Mouse (Mus musculus) layer of hippocampus, postnatal 14 days (tissue): ENCODE data around the gene Notch2. TPM values are rescaled to one million over a fixed set of nuclear protein-coding genes. Genes with fewer than 3 reads are reported as not detected.

Experiments used
- DNase-seq, 2 experiments: peaks; one replicate each; pipeline ENCODE4 v3.0.0; 2021 to 2022; ENCODE audit warnings: low spot score in 2 of 2, mixed read lengths in 1 of 2
- total RNA-seq, 2 experiments: library from RNA; stranded (reverse); gene quantifications; 2 replicates each; pipeline ENCODE4 v1.2.3; 2021

The Notch2 gene
- total RNA-seq, 2 experiments from 2014 or later: 27.4 to 31.3 TPM

DNA sequence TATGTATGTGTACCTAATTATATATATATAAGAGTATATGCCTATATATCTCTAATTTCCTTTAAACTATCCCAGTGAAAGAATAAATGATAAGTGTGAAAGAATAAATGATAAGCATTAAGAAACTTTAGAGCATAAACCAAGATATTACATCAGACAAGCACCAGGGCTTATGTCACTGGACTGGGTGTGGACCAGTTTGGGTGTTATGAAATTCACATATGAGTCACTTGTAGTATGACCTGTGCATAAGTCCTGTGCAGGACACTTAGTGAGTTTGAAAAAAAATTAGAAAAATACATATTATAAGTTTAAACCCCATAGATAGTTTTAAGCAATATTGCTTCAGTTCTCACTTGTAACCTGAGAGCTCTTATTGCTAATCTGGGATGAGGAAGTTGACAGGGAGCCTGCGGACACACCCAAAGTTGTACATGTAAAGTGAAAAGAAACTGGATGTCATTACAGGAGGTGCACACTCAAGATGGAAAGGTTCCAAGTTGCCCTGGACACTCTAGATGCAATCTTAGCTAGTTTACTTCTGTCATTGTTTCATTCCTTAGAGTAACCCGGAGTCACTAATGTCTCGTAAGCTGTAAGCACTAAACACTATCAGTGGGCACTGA is 19.3 kb upstream of the Notch2 start:
- no peak for DNase-seq

DNA sequence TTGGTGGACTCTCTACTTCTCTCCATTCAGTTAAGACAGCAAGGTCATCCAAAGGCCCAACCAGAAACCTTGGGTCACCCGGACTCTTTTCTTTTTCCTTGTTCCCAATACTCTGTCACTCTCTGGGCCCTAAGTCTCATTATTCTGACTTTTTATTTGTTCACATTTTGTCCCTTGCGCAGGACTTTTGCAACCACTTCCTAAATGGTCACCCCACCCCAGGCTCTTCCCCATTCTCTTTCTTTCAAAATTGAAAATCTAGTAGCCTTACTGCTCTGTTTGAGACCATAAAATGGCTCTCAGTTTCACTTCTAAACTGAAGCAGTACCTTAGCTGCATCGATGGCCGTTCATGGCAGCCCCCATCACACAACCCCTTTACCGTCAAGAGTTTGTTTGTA is 18.5 kb upstream of the Notch2 start:
- no peak for DNase-seq

DNA sequence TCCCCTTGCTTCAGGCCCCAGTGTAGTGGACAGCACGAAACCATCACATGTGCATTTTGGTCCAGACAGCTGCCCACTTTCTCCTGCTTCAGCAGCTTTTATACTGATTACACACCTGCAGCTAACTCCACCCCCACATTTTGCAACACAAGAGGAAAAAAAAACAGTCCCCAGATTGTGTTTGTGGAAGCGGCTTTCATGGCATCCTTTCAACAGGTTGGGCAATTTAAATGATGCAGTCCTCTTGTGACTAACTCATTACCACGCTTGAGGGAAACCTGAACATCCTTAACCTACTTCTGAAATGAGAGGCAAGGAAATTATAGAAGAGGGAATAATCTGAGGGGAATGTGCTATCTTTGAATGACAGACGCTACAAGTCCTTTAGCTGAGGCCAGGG is 15.0 kb upstream of the Notch2 start:
- no peak for DNase-seq

DNA sequence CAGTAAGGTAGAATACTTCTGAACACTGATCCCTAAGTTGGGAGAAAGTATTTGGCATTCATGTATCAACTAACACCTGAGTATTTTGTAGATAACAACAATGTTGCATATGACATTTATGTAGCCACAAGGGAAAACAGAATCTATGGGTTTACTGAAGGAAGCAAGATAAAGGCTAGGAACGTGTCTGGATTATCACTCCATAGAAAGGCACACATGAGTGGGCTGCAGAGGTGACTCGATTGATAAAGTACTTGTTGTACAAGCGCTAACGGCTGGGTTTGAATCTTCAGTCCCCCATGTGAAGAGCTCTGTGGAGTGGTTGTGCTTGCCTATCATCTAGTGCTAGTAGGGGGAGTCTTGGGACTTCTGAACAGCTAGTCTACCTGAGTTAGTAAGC is 9.8 kb upstream of the Notch2 start:
- no peak for DNase-seq

DNA sequence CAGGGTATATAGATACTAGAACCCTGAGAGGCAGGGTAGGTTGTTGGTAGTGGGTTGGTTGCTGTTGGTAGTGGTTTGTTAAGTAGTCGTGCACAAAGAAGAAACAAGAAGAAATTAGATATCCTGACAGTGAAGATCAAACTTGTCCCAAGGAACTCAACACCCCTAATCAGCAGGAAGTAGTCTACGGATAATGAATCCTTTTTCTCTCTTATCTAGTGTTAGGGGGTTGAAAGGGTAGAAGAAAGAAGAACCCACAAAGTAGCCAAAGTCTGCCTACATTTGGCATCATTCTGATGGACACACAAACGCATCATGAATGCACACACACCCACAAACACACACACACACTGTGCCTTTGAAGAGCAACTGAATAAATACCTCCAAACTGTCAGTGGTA is 9.1 kb upstream of the Notch2 start:
- no peak for DNase-seq

DNA sequence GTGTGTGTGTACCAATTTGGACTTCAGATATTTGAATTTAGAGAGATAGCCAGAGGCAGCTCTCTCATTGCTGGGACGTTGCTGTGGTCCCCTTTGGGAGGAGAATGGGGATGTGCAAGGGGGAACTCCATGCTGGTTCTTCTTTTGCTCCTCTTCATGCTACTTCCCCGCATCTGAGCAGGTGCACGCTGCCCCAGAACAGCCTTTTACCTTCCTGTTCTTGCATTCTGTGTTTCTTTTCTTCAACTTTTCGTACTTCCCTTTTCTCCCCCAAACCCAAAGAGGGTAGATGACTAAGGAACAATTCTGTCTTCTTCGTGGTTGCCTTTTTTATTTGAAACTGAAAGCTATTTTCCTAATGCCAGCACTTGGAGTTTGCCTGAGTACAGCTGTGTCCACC is 8.0 kb upstream of the Notch2 start:
- DNase-seq: no peak

DNA sequence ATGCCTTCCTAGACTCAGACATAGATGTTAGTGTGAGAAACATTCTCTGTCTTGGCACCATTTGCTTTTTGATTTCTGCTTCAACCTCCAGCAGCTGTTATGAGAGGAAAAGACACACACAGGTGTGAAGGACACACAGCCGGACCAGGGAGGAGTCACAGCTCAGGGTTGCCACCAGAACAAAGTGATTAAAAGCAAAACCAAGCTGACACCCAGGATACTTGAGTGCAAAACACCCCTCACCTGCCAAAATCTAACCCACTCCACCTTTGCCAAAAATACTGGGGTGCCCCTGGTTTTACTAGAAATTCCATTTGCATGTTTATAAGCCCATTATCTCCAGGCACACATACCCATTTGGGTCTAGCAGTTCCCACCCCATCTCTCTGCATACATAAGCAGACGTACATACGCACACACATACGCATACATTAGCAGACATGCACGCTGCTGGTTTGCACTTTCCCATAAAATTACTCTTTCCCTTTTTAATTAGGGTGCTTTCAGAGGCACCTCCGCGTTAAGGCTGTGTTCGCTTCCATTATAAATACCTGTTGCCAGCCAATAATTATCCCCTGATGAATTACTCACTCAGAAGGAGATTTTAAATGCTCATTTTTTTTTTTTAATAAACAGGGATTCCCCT is 7.2 kb upstream of the Notch2 start:
- DNase-seq: no peak

DNA sequence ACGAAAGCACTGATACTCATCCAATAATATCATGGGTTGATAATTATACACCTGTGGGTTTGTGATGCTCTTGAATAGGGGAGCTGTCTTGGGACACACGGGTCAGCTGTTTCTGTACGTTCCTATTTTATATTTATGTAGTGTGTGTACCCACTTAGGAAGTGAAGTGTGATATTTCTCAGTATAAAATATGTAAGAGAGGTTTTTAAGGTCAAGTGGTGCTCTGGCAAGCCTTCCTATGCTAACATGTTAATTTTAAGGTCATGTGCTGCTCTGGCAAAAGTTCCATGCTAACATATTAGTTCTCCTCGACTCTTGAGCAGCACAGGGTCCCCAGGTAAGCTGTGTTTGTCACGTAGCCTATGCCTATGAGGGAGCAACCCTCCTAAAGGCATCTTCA is 6.4 kb upstream of the Notch2 start:
- DNase-seq: no peak

DNA sequence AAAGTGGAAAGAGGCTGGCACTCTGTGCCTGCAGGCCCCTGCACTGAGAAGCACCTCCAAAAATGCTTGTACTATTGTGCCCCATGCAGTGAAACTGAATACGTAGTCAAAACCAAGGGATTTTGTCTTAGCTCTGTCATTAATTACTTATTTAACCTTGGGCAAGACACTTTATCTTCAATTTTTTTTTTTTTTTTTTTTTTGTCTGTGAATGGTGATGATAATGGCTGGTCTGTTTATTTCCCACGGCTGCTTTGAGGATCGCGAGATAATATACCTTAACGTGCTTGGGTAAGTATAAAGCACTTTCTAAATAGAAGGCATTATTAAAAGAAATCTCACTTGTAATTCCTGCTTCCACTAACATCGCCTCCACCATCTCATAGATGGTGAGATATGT is 5.2 kb upstream of the Notch2 start:
- no peak for DNase-seq

DNA sequence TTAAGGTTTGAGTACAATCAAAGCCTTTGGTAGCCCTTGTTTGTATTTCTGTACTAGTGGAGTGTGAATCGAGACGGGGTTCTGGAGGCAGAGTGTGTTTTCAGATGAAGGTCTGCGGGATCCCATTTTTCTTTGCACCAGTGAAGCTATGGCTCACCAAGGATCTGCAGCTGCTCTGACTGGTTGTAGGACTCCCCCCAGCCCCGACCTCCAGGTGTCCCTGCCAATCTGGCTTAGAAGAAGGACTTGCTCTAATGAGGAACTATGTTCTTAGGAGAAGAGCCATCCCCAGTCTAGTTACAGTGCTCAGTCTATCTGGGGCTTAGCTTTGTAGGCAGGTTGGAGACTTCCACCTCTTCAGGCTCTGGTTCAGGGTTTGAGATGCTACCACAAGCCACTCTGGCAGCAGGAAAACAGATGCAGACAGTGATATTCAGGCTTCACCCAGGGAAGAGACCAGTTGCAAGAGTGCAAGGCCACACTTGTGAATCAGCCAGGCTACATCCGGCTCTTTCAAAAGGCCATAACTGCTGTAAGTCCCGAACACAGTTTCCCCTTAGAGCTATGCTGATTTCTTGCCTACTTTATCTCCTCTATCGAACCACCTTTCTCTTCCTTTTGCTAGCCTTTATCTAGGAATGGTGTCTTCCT is 4.0 kb upstream of the Notch2 start:
- DNase-seq: no peak

DNA sequence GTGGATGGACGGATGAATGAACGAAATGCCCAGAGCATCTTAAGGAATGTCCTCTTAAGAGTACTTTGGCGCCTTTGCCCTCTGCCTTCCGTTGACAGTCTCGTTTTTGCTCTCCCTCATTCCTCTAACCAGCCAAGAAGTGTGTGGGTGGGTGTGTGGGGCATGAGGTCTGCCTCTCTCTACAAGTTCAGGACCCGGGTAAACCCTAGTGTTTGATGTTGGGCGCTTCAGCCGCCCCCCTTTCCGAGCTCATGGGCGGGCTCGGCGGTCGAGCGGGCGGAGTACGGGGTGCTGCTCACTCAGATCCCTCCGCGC is 284 bp upstream of the Notch2 start:
- no peak for DNase-seq

DNA sequence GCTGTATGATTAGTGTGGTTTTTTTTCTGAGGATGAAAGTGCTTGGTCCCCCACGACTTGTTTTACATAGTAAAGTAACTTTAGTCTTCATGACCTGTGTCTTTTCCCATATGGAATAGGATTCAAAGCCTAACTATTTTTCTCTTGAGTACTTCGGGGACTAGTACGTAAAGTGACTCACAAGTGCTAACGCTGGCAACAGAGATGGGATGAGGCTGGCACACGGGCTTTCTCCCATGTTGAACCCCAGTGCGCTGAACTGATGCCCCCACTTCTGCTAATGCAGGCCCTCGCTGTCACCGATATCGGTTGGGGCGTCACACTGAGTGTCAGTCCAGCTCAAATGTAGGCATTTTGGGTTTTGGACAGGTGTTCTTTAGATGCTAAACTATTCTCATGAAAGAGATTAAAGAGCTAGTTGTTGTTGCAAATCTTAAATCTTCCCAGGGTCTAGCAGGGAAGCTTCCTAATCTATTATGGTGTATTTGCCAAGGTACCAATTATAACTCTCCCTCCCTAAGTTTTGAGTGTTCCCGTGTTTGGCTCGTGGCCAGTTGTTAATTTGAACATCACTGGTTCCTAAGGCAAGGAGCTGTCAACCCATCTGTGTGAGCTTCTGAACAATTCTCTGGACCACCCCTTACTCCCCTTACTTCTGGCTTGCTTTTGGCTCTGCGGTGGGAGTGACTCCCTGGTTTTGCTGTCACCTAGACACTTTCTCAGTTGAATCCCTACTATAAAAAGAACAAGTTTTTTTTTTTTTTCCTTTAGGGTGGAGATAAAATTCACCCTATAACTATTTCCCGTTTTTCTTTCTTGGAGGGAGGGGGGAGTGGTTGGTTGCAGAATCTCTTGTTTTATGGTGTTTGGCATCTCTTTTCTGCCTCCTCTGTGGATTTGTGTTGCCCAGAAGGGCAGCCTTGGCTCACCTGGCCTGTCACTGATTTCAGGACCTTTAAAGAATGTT is 2.2 kb downstream of the Notch2 start:
- no peak for DNase-seq

DNA sequence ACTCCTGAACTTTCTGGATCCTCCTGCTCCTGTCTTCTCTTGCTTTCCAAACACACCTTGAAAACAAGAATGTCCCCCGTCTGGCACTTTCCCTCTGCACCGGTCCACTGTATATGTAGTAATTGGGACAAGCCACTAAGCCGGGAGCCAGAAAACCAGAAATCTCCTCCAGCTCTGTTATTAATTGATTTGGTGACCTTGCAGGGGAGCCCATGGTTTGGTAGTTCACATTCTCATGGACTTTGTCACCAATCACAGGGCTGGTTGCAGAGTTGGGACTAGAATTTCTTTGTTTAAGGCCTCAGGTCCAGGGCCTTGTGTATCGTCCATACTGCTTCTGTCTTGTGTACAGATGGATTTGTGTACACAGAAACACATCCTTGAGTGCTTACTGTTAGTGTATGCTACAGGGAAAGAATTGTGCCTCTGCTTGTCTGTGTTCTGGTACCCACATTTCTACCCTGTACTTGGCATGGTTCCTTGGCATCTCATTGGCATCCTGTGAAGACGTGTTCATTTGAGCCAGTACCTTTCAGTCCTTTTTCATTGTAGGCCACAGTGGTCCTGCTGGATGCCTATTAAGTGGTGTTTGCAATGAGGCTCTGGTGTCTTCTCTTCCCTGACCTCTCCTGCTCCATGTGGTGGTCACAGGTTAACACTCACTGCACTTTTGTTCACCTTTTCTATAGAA is 3.7 kb downstream of the Notch2 start:
- DNase-seq: no peak

DNA sequence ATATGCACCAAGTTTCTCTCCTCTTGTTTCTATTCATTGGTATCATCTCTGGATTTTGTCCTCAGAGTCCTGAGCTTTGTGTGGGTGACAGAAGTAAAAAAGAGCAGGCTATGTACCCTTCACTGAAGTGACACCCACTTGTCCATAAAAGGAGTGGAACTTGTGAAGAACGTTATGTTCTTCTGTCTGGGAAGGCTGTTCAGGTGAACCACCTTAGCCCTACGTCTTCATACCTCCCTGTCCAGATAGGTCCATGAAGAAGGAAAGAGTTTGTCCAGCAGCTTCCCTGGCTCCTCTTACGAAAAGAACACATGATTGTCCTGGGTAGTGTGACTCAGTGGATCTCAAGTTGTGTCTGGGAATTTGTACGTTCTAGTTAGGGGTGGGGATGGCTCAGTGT is 4.9 kb downstream of the Notch2 start:
- DNase-seq: no peak

DNA sequence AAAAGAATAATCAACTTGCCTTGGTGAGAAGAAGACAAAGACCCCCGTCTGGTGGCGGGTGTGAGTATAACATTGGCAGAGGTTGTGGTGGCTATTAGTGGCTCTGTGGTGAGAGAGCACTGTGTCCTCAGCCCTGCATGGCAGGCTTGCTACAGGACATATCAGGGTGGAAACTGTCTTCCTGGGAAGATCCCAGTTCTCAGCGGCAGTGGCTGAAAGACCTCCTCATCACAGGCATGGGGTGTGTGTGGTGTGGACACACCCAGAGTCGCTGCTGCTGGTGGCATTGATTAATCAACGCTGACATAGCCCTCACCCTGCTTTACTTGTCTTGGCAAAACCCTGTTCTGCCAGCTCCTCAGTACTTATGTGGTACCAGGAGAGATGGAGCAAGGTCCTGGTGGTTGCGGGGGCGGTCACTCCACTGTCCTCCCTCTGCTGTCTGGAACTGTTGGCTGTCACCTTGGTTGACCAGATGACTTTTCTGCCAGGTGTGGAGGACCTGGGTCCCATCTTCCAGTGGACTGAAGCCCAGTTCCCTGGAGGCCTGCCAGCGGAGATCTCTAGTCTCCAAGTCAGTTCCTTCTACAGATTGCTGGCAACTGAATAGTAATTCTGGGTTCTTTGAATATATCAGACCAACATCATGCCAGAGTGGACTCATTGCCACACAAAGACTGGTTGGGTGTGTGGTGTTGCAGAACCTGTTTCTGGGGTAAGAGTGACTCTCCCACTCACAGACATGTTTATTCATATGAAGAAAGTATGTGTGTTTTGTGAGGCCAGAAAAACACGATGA is 7.3 kb downstream of the Notch2 start:
- no peak for DNase-seq

DNA sequence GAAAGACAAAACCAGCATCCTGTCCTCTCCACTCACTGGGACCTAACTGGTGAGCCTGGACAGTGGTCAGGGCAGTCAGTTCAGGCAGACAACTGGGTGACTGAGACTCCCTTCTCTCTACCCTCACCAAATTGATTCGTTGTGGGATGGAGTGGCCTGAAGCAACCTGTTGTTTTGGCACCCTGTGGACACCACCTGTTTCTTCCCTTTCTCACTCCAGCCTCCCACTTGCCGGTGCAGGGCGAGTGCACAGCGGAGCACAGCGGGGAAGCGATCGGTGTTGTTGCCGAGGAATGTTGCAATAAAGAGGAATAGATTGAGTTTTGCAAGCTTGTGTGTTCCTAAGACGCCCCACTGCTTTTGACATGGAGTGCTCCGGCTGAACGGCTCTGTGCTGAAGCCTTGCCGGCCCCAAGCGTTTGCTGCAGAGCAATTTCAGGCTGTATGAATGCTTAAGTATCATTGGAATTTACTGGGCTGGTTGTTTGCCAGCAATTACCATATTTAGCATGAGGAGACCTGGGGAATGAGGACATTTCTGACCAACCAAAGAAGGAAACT is 11.0 kb downstream of the Notch2 start:
- no peak for DNase-seq

DNA sequence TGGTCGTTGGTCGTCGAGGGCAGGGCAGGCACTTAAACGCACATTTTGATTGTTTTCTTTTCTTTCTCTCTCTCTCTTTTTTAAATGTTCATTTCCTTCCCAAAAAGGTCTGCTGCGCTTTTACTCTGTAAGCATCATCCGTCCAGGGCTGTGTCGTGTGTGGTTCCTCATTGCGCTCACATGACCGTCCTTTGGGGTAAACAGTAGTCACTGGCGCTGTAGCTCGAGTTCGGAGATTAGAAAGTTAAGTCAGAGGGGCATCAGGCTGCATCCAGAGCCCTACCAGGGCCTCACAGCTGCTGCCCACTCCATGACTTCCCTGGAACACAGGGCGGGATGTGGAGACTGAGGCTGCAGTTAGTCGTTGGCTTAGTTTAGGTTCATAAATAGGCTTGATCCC is 12.2 kb downstream of the Notch2 start:
- DNase-seq: no peak

DNA sequence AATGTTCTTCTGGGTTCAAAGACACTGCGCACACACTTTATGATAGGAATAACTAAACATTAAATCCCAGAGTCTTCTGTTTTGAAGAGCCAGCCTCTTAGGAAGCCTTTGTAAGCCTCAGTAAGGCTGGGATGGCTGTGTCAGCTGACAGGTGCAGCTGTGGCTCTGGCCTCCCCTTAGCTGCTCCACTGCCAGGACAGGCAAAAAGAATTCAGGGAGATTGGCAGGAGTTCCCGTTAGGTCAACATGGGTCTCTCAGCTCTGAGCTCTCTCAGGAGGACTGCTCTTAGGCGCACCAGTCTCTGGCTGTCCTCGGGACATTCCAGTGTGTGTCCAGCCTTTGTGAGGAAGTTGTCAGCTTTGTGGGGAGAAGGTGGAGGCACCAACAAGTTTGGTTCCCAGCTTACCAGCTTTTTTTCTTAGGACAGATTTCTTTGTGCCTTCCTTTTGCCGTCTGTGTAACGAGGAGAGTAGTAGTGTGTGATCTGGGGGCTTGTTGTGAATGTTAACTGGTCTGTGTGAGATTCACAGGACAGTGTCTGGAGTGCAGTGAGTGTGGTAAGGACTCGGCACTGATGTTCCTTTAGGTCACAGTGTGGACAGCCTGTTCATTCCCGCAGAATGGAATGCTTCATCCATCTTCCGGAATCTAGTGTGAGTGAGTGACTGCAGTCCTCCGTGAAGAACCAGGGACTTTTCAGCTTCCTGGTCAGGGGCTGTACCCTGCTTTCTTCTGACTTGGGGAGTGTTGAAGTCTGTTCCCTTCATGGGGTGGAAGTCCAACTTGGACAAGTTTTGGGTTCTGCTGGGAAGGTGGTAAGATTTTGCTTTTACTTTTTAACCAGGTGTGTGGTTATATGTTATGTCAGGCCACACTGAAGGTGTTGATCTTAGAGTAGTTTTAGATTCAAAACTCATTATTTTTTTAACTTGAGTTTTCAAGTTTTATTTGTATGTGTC is 12.9 kb downstream of the Notch2 start:
- no peak for DNase-seq

DNA sequence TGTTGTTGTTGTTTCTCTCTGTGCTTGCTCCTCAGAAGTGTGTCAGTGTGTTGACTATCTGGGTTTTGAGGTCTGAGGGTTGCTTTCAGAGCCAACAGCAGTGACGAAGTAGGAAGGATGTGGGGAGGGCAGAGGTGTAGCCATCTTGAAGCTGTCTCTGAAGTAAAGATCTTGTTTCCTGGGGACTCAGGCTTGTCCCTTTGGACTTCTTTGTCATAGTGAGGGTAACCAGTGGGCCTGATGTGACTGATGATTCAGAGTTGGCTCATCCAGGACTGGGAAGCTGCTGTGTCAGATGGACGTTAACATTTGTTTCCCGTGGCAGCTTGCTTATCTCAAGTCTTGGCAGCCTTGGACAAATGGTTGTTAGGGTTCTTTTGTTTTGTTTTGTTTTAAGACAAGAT is 14.0 kb downstream of the Notch2 start:
- no peak for DNase-seq
